8 mouse cellular contexts compared by ENCODE assay signal in the genomic region with DNA sequence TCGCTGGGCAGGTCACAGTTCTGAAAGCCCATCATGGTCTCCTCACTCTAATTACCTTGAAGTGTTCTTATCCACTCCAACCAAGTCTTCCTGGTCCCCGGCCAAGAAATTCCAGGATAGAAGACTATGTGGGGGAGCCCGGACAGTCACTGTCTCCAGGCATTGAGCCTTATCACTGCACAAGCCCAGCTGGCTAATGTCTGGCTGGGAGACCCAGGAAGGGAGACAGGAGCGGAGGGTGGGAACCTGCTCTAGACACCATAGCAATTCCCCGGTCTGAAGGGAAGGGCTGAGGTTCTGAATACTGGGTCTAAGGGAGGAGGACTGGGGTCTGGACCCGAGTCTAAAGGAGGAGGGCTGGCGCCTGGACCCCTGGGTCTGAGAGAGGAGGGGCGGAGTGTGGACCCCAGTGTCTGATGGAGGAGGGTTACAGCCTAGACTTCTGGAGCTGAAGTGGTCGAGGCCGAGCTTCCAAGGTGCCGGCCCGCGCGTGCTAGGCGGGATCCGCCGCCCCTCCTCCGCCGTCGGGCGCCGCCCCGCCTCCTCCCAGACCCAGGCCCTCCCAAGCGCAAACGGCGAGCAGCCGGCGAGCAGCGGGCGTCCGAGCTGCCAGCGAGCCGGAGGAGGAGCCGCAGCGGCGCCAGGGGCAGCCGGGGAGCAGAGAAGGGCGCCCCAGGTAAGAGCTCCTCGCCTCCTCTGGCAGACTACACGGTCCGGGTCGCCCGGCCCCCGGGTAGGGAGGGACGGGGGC. TPM values are rescaled to one million over a fixed set of nuclear protein-coding genes. Genes with fewer than 3 reads are reported as not detected.
A peak's percentile ranks its signal among the peaks of the same experiment; 100 is the strongest.
DNase-seq lines count a peak whose midpoint lies in the region; ATAC-seq and TF ChIP-seq lines count a peak whose summit lies in the region.

Ntf5 (plus strand) TSS at position 583 of the 751 bp plus-strand sequence.

- no peak for TF ChIP-seq EP300 in liver, postnatal 0 days (IDR thresholded peaks at IDR 0.05; ENCODE audit: low read depth)

- H3K27me3 ChIP-seq in kidney, adult 2 months (replicated peaks; ENCODE audit: control insufficient read depth, insufficient read depth, low read length) = no peaks in the 10 kb centered on the region
- peaks cover 99% of the 10 kb centered on the region for H3K27me3 ChIP-seq in hindbrain, embryonic 12.5 days
- peaks cover 96% of the 10 kb centered on the region for H3K27me3 ChIP-seq in liver, postnatal 0 days (ENCODE audit: insufficient read depth, low read length)

- peak within 1 kb of the TSS; percentile 62 for H3K9ac ChIP-seq in hindbrain, embryonic 12.5 days
- H3K9ac ChIP-seq in liver, postnatal 0 days (replicated peaks) = peak within 1 kb of the TSS; percentile 34

- peak within 1 kb of the TSS; percentile 38 for H3K4me3 ChIP-seq in kidney, adult 2 months (ENCODE audit: insufficient read depth, low read depth, low read length)
- peak within 1 kb of the TSS; percentile 44 for H3K4me3 ChIP-seq in hindbrain, embryonic 12.5 days
- peak within 1 kb of the TSS; percentile 48 for H3K4me3 ChIP-seq in liver, postnatal 0 days (ENCODE audit: low read depth, low read length)

- peak within 1 kb of the TSS; percentile 78 for H3K4me2 ChIP-seq in hindbrain, embryonic 12.5 days (replicated peaks)
- peak within 1 kb of the TSS; percentile 72 for H3K4me2 ChIP-seq in liver, postnatal 0 days (ENCODE audit: low read depth, low read length)

- peak; percentile 48 for ATAC-seq in hindbrain, embryonic 12.5 days (ENCODE audit: low FRiP score)
- ATAC-seq in liver, postnatal 0 days = peak; percentile 38; the same call in 1 of the 2 replicates

- WGBS in kidney, adult 2 months = 4% methylated on average over 45 of the region's 45 CpGs
- WGBS in hindbrain, embryonic 12.5 days = 4% methylated on average over 41 of the region's 45 CpGs
- WGBS in liver, postnatal 0 days (ENCODE audit: insufficient replicate concordance) = 3% methylated on average over 32 of the region's 45 CpGs

- H3K27ac ChIP-seq in kidney, adult 2 months (ENCODE audit: insufficient read depth, low read depth, low read length) = no peak within 1 kb of the TSS
- no peak within 1 kb of the TSS for H3K27ac ChIP-seq in hindbrain, embryonic 12.5 days
- H3K27ac ChIP-seq in liver, postnatal 0 days (ENCODE audit: low read depth) = no peak within 1 kb of the TSS

- H3K36me3 ChIP-seq in kidney, adult 2 months (ENCODE audit: control insufficient read depth, insufficient read depth, low read length) = no peaks in the 10 kb centered on the region
- H3K36me3 ChIP-seq in hindbrain, embryonic 12.5 days = no peaks in the 10 kb centered on the region
- no peaks in the 10 kb centered on the region for H3K36me3 ChIP-seq in liver, postnatal 0 days (replicated peaks; ENCODE audit: insufficient read depth, low read length)

- H3K4me1 ChIP-seq in kidney, adult 2 months (ENCODE audit: control insufficient read depth, insufficient read depth, low read length) = no peaks in the 10 kb centered on the region; the same call in 1 of the 2 replicates
- peaks cover 16% of the 10 kb centered on the region for H3K4me1 ChIP-seq in hindbrain, embryonic 12.5 days
- peaks cover 16% of the 10 kb centered on the region for H3K4me1 ChIP-seq in liver, postnatal 0 days (ENCODE audit: insufficient read depth)

- TF ChIP-seq POLR2A in kidney, adult 2 months (IDR thresholded peaks at IDR 0.05; ENCODE audit: low read depth, low read length) = no peak

- TF ChIP-seq CTCF in kidney, adult 2 months (conservative IDR thresholded peaks at IDR 0.05; ENCODE audit: insufficient read depth, insufficient read length, low read depth, low read length) = no peak
- TF ChIP-seq CTCF in liver, postnatal 0 days (IDR thresholded peaks at IDR 0.05; ENCODE audit: low read depth) = no peak

- H3K9me3 ChIP-seq in hindbrain, embryonic 12.5 days (replicated peaks) = no peaks in the 10 kb centered on the region
- H3K9me3 ChIP-seq in liver, postnatal 0 days (ENCODE audit: low read length) = no peaks in the 10 kb centered on the region

- DNase-seq in kidney, adult 2 months = peak; percentile 27
- DNase-seq in kidney, adult 9 months = no peak
- peak; percentile 65 for DNase-seq in embryo, embryonic 10.5 days (ENCODE audit: low spot score)
- DNase-seq in liver, postnatal 0 days = no peak
- DNase-seq in ovary, postnatal 14 days (ENCODE audit: low spot score) = peak; percentile 38
- DNase-seq in frontal cortex, postnatal 10 days (ENCODE audit: low spot score in 2 of 2) = no peak
- DNase-seq in spleen, adult 18-20 months = no peak

RNA-seq across cellular contexts. Expression of gene Ntf5, which starts in this region (rescaled TPM):
- 0.44 and 0.58 TPM in 2 replicates for polyA plus RNA-seq in kidney, adult 2 months (2012; rRNA removed)
- polyA plus RNA-seq in hindbrain, embryonic 12.5 days (2016; fragmentation: Nextera tagmentation; extraction: Ambion mirVana) = 1.2 and 1.3 TPM in 2 replicates
- polyA plus RNA-seq in liver, postnatal 0 days (2015; fragmentation: Nextera tagmentation; extraction: Ambion mirVana) = 0.05 and 0.15 TPM in 2 replicates

Comparison
In these comparisons a context has a peak if more than half of its experiments do, and no peak if none do; other contexts are left out.
1. Peak in DNase-seq and H3K4me3 ChIP-seq in kidney, adult 2 months; RNA of the gene not detected or under 1 TPM.
2. Peak in ATAC-seq, H3K4me3 ChIP-seq, H3K9ac ChIP-seq and H3K4me2 ChIP-seq in liver, postnatal 0 days; RNA of the gene not detected or under 1 TPM.
3. DNase-seq: peak in embryo, embryonic 10.5 days (single experiment) and ovary, postnatal 14 days (single experiment); none in kidney, adult 9 months (single experiment), liver, postnatal 0 days (single experiment), frontal cortex, postnatal 10 days (0 of 2) and spleen, adult 18-20 months (0 of 2).
4. Peak in every context shown above with its lines, with median percentiles within 50 percentile points of each other: H3K4me3 ChIP-seq.